Mouse (Mus musculus) cerebellum, adult 2 months (tissue): ENCODE data around the gene Susd3. TPM values are rescaled to one million over a fixed set of nuclear protein-coding genes. Genes with fewer than 3 reads are reported as not detected.

Experiments used
- DNase-seq, 2 experiments: peaks; one replicate each; pipeline ENCODE4 v3.0.0; 2021
- H3K27ac ChIP-seq: fragments of 200-500 bp; 2 replicates; pipeline ENCODE4 v1.5.1; 2012; ENCODE audit warnings: low read length, control low read depth, inconsistent platforms; ENCODE audit not compliant: insufficient read depth
- H3K27me3 ChIP-seq: fragments of 200-500 bp; 2 replicates; pipeline ENCODE4 v1.6.1; 2012; ENCODE audit warnings: inconsistent platforms, mild to moderate bottlenecking, low read length, moderate library complexity; ENCODE audit not compliant: control insufficient read depth, insufficient read depth
- H3K4me1 ChIP-seq: fragments of 200-500 bp; 2 replicates; pipeline ENCODE4 v1.6.1; 2011; ENCODE audit warnings: low read length; ENCODE audit not compliant: control insufficient read depth, insufficient read depth
- H3K4me3 ChIP-seq: fragments of 200-500 bp; replicated peaks from 2 replicates; pipeline ENCODE3; 2011; ENCODE audit warnings: mild to moderate bottlenecking, low read depth, low read length, control low read depth; ENCODE audit not compliant: insufficient read depth
- CTCF ChIP-seq: fragments of 200-500 bp; IDR thresholded peaks from 2 replicates; pipeline ENCODE4 v1.5.1; 2011; ENCODE audit warnings: low read depth, mild to moderate bottlenecking, control low read depth, low read length, moderate library complexity, borderline replicate concordance; ENCODE audit not compliant: insufficient read depth
- POLR2A ChIP-seq: fragments of 200-500 bp; IDR thresholded peaks from 2 replicates; pipeline ENCODE4 v1.6.1; 2011; ENCODE audit warnings: low read length, control low read depth, borderline replicate concordance; ENCODE audit not compliant: insufficient read depth
- WGBS: fragments of 180-500 bp; shearing (Covaris S2); methylation state at CpG from one replicate; pipeline ENCODE4 v1.1.7; 2018; 5-methylcytosine and 5-hydroxymethylcytosine counted together
- polyA plus RNA-seq: library from polyadenylated mRNA; depleted of rRNA; stranded (reverse); fragments of >200 nt; gene quantifications from 2 replicates; pipeline ENCODE4 v1.2.3, GENCODE M21; 2012

Gene Susd3
- polyA plus RNA-seq, 1 experiment: 1.2 TPM

GRCm38 (mm10) chr13:49194811-49195210 lies 53.7 kb downstream of the Susd3 start:
- no peak for DNase-seq
- H3K4me3 ChIP-seq: no peak overlapping the region
- WGBS: 95% methylated on average over 13 of the region's 13 CpGs
- H3K27ac ChIP-seq: no peak overlapping the region
- peaks cover 3% of the 10 kb centered on the region for H3K4me1 ChIP-seq
- no peaks in the 10 kb centered on the region for H3K27me3 ChIP-seq
- TF ChIP-seq CTCF: no peak
- no peak for TF ChIP-seq POLR2A

GRCm38 (mm10) chr13:49193650-49194049 lies 54.9 kb downstream of the Susd3 start:
- TF ChIP-seq CTCF: no peak
- no peak for TF ChIP-seq POLR2A
- Histone ChIP-seq H3K27me3 (no peaks in the 10 kb centered on the region), H3K4me1 (peaks cover 9% of the 10 kb centered on the region), H3K27ac (no peak overlapping the region), H3K4me3 (no peak overlapping the region)
- 95% methylated on average over 17 of the region's 17 CpGs for WGBS
- no peak for DNase-seq

- WGBS: 75% methylated on average over 16 of the region's 16 CpGs
- Histone ChIP-seq H3K4me3 (no peak overlapping the region), H3K27me3 (no peaks in the 10 kb centered on the region), H3K27ac (no peak overlapping the region), H3K4me1 (peaks cover 9% of the 10 kb centered on the region)
- DNase-seq: no peak
- TF ChIP-seq POLR2A: no peak
- TF ChIP-seq CTCF: no peak
These were observed 56.2 kb downstream of the Susd3 start for GRCm38 (mm10) chr13:49192156-49192855.

- DNase-seq: no peak
- Histone ChIP-seq H3K4me3 (no peak overlapping the region), H3K27me3 (no peaks in the 10 kb centered on the region), H3K27ac (no peak overlapping the region), H3K4me1 (peaks cover 14% of the 10 kb centered on the region)
- 82% methylated on average over 5 of the region's 5 CpGs for WGBS
- TF ChIP-seq POLR2A (no peak), CTCF (no peak)
These were observed 56.9 kb downstream of the Susd3 start for GRCm38 (mm10) chr13:49191673-49192035.

GRCm38 (mm10) chr13:49190876-49191672 lies 57.4 kb downstream of the Susd3 start:
- 89% methylated on average over 7 of the region's 7 CpGs for WGBS
- no peak overlapping the region for H3K4me3 ChIP-seq
- TF ChIP-seq POLR2A: no peak
- H3K27me3 ChIP-seq: no peaks in the 10 kb centered on the region
- peaks cover 15% of the 10 kb centered on the region for H3K4me1 ChIP-seq
- no peak overlapping the region for H3K27ac ChIP-seq
- no peak for DNase-seq

GRCm38 (mm10) chr13:49189970-49190870 lies 58.3 kb downstream of the Susd3 start:
- Histone ChIP-seq H3K27me3 (no peaks in the 10 kb centered on the region), H3K27ac (no peak overlapping the region), H3K4me1 (peaks cover 15% of the 10 kb centered on the region), H3K4me3 (no peak overlapping the region)
- WGBS: 64% methylated on average over 12 of the region's 12 CpGs
- no peak for TF ChIP-seq CTCF
- no peak for TF ChIP-seq POLR2A
- DNase-seq: no peak

- WGBS: 85% methylated on average over 2 of the region's 2 CpGs
These were observed 59.5 kb downstream of the Susd3 start for GRCm38 (mm10) chr13:49188966-49189360.

More at GRCm38 (mm10) chr13:49188966-49189360, 59.5 kb downstream of the Susd3 start:
- H3K4me1 ChIP-seq: peaks cover 15% of the 10 kb centered on the region
- H3K27ac ChIP-seq: no peak overlapping the region
- no peaks in the 10 kb centered on the region for H3K27me3 ChIP-seq
- DNase-seq: no peak
- no peak for TF ChIP-seq CTCF
- no peak for TF ChIP-seq POLR2A
- H3K4me3 ChIP-seq: no peak overlapping the region
